Mouse (Mus musculus): ENCODE results near the gene Bbs1.

GRCm38 (mm10) chr19:4909376-4909775 lies 2.9 kb upstream of the Bbs1 start:
- TF ChIP-seq POLR2A (IDR thresholded peaks at IDR 0.05; ENCODE audit: low read depth, low read length) (no peak), CTCF (IDR thresholded peaks at IDR 0.05; ENCODE audit: borderline replicate concordance, insufficient read depth, low read length) (no peak)
